Mouse (Mus musculus) kidney, adult 2 months (tissue): ENCODE measurements around the gene Prrc2a.

Experiments used
- CTCF ChIP-seq: fragments of 200-500 bp; conservative IDR thresholded peaks from 2 replicates; pipeline ENCODE4 v1.5.1; 2011; ENCODE audit warnings: low read depth, mild to moderate bottlenecking, control low read depth, low read length, moderate library complexity, mixed read lengths; ENCODE audit not compliant: insufficient read depth, insufficient read length
- POLR2A ChIP-seq: fragments of 200-500 bp; IDR thresholded peaks from one replicate; pipeline ENCODE4 v1.6.1; 2011; ENCODE audit warnings: low read depth, low read length, control low read depth

DNA sequence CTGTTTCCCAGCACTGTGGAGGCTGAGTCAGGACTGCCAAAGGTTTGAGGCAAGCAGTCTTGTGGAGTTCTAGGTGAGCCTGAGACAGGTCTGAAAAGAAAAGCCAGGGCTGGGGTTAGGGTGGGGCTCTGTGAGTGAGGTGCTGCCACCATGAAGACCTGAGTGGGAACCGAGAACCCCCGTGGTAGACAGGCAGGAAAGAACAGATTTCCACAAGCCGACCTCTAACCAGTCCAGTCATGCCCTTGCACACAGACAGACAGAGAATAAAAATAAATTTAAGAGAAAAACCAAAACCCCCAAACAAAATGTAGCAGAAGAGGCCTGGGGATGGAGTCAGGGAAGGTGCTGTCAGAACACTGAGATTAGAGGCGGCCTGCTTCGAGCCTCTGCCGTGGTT, 10.7 kb upstream of the Prrc2a start:
- TF ChIP-seq CTCF (no peak), POLR2A (no peak)
